Mouse (Mus musculus): Measurements from ENCODE around the gene Gm21988. TPM values are rescaled to one million over a fixed set of nuclear protein-coding genes. Genes with fewer than 3 reads are reported as not detected.

Gene Gm21988
- 16.0 and 18.3 TPM in 2 replicates for polyA plus RNA-seq (2015; fragmentation: Nextera tagmentation; extraction: Ambion mirVana)

DNA sequence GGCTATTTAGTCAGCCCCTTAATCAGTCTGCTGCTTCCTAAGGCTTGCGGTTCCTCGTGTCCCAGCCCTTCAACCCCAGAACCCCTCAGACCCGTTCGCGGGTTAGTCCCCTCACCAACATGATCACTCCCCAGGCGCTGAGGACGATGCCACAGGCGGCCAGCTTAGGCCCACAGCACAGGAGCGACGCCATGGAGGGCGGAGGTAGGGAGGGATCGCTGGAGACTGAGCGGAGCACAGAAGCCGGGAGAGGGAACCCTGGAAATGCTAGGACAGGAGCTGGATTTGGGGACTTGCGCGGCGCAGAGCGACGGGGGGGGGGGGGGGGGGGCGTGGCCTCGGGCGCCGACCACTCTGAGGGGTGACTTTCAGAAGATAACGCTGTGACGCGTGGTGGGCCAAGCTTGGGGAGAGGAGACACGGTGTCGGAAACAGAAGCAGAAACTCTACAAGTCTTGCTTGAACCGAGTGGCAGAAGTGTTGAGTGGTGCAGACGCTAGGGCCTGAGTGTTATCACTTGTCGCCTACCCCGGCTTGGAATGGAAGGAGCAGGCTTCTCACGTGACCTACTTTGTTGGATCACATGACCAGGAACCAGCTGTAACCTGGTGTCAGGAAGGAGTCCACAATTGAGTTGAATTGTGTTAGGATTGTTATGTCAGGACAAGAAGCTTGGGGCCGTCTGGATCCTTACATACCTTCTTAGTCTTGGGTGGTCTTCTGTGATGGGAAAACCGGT is at the start of gene Gm21988, which contains the start of gene Rnasek:
Gene Gm21988 (minus strand): TSS at position 290 of the 739 bp plus-strand sequence.
Gene Rnasek (minus strand): TSS at position 302 of the 739 bp plus-strand sequence.

DNA sequence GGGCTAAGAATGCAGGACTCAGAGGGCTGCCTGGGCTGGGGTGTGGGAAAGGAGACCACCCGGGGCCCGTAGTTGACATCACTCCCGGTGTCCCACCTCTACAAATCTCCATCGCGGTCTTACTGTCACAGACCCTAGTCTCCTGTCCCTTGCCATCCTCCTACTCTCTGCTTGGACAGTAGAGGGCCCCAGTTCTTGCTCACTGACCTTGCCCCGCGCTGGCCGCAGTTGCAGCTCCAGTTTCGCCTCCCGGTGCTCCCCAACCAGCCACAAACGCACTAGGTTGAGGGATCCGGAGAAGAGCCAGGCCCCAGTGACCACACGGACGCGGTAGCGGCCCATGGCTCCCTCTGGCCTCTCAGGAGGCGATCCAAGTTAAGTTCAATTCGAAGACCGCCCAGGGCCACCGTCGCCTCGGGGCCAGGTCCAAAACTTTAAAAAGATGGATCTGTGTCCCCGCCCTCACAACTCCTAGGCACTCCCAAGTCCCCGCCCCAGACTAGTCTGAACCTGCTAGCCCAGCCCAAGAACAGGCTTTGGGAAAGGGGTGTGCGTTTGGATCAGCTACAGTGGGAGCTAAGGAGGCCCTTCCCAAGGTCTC is 15.4 kb upstream of the Gm21988 start, which contains the start of gene Alox12:
Gene Alox12 (minus strand): TSS at position 423 of the 601 bp plus-strand sequence.

DNA sequence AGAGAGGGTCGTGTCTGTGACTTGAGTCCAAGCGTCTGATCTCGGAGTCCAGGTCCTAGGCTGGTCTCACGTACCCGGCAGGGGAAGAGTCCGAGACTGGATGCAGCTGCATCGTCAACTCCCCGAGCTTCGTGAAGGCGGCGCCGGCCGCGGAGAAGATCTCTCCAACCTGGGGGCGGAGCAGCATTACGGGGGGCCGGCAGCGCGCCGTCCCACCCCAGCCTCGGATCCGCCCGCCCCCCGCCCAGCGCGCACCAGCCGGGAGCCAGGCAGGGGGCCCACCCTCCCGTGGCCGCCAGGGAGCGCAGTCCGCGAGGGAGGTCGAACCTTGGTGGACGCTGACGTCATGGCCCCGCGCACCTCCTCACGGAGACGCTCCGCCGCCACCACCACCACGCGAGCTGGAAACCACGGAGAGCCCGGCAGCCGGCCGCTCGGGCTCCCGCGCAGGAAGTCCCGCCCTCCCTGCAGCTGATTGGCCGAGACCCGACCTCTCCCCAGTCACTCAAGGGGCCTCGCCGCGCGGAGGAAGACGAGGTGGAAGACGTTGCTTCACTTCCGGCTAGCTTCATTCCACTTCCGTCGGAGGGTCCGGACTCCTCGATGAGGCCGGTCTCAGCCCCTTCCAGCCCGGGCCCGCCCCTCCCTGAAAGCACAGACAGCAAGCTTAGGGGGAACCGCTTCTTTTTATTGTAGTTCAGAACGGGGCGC is 2.0 kb downstream of the Gm21988 start, which contains the start of gene 0610010K14Rik:
Gene 0610010K14Rik (minus strand): TSS at position 458 of the 711 bp plus-strand sequence.

DNA sequence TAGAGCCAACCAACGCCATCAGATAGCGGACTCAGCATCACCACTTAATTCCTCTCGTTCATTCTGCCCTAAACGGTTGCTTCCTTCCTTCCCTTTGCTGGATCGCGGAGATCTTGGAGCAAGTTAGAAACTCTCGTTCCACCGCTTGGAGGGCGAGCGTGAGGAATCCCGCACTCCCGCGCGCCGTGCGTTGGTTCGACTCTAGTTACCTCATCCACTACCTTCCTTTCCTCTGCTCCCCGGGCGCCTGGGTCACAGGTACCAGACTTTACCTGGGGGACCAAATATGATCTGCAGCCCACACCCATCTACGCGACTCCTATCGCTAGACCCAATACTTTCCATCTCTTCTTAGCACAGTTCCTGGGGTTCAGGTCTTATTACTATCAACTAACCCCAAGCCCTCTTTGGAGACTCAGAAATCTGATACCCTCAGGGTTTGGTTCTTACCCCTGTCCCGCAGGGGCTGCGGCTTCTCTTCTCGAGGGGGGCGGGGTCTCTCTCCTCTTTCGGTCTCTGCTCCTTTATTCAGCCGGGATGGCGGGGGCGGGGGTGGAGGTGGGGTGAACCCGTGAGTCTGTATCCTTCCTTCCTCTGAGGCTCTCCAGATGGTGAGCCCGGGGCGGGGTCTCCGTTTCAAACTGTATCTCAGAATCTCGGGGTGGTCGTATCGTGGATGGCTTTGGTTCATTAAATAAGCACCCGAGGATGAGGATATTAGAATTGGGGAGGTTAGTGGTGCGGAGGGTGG is 10.2 kb downstream of the Gm21988 start, which contains the start of gene Bcl6b:
Gene Bcl6b (minus strand): TSS at position 539 of the 751 bp plus-strand sequence.

DNA sequence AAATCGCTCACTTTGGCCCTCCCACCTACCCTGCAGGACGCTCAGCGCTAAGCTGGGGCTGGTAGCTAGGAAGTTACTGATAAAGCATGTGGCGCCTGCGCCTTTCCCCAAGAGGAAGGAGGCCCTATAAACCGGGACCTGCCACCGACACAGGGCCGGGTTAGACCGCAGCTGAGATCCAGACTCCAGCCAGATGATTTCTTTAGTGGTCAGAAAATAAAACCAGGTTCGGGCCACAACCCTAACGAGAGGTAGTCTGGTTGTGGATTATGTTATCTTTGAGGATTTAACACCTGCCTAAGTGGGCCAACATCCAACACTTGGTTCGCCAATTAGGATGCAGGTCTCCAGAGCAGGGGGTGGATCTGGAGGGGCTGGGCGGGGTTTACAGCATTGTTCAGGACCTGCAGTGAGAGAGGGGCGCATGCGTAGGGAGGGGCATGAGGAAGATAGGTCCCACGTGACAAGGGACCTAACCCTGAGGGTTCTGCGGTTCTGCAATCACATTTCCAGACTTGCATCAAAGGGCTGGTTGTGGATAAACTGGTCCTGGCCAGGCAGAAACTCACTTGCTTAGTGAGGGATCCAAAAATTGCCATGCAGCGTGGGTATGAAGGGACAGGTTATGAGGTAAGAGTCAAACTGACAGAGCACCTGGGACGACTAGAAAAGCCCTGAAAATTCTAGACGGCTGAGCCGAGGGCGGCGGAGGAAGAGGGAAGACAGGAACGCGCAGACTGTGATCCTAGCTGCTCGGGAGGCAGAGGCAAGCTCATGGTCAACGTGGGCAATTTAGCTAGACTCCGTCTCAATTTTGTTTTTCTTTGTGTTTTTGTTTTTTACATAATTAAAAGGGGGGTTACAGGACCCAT is 18.7 kb downstream of the Gm21988 start, which contains the start of gene Slc16a13:
Gene Slc16a13 (minus strand): TSS at position 334 of the 872 bp plus-strand sequence.

DNA sequence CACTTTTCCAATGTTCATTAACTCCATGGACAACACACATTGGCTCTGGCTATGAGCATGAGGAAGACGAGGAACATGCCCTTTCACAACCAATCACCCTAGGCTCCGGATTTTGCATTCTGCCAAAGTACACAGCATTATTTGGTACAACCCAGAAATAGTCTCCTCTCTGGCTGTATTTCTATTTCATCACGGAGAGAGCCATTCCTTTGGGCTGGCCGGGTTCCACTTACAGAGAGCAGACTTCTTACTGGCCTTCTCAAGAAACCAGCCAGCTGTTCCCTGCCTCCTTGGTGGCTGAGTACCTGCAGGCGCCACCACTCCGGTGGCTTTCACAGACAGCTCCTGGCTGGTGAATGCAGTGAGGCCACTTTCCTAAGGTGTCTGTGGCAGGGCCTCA is 27.2 kb downstream of the Gm21988 start, which contains the start of gene Slc16a11:
Gene Slc16a11 (plus strand): TSS at position 330 of the 400 bp plus-strand sequence.

MicroRNAs encoded within 50 kb of the gene (microRNA counts, 519-probe panel; counts per million panel counts)
- microRNA mmu-miR-195 (3,089 counts per million, percentile 15 among the panel's probes with 10 or more counts), microRNA mmu-miR-497 (40.5 counts per million)

Small RNA genes within 50 kb of the gene (microRNA-seq; reads per million reads assigned to microRNA genes)
- 633 reads per million, percentile 71 among the genes with 10 or more reads in this experiment for gene Mir195a
- not detected for gene Mir497
- not detected for gene Mir497b

Other genes starting within 250 kb of the Gm21988 start
- 532 and 552 TPM in 2 replicates for gene Gabarap, start 248.7 kb downstream of the Gm21988 start, polyA plus RNA-seq (2015; fragmentation: Nextera tagmentation; extraction: Ambion mirVana)
- gene Phf23, start 244.1 kb downstream of the Gm21988 start, polyA plus RNA-seq (2015; fragmentation: Nextera tagmentation; extraction: Ambion mirVana), result 41.5 and 47.4 TPM in 2 replicates
- gene Dvl2, start 239.2 kb downstream of the Gm21988 start, polyA plus RNA-seq (2015; fragmentation: Nextera tagmentation; extraction: Ambion mirVana), result 16.9 and 19.7 TPM in 2 replicates
- 67.1 and 67.9 TPM in 2 replicates for gene Acadvl, start 224.4 kb downstream of the Gm21988 start, polyA plus RNA-seq (2015; fragmentation: Nextera tagmentation; extraction: Ambion mirVana)
- gene Dlg4, start 222.9 kb downstream of the Gm21988 start, polyA plus RNA-seq (2015; fragmentation: Nextera tagmentation; extraction: Ambion mirVana), result 23.8 and 24.9 TPM in 2 replicates
- 4.8 and 7.3 TPM in 2 replicates for gene Asgr1, start 185.7 kb downstream of the Gm21988 start, polyA plus RNA-seq (2015; fragmentation: Nextera tagmentation; extraction: Ambion mirVana)
- 0.28 TPM in 1 of 2 replicates, not detected in the other for gene Asgr2, start 147.2 kb downstream of the Gm21988 start, polyA plus RNA-seq (2015; fragmentation: Nextera tagmentation; extraction: Ambion mirVana)
- gene Mgl2, start 109.5 kb downstream of the Gm21988 start, polyA plus RNA-seq (2015; fragmentation: Nextera tagmentation; extraction: Ambion mirVana), result 0.69 and 0.70 TPM in 2 replicates
- gene Clec10a, start 83.6 kb downstream of the Gm21988 start, polyA plus RNA-seq (2015; fragmentation: Nextera tagmentation; extraction: Ambion mirVana), result 0.71 and 2.0 TPM in 2 replicates
- gene Slc16a11, start 27.1 kb downstream of the Gm21988 start, polyA plus RNA-seq (2015; fragmentation: Nextera tagmentation; extraction: Ambion mirVana), result 19.5 and 20.3 TPM in 2 replicates
- 11.5 and 12.1 TPM in 2 replicates for gene Slc16a13, start 18.8 kb downstream of the Gm21988 start, polyA plus RNA-seq (2015; fragmentation: Nextera tagmentation; extraction: Ambion mirVana)
- gene Bcl6b, start 10.0 kb downstream of the Gm21988 start, polyA plus RNA-seq (2015; fragmentation: Nextera tagmentation; extraction: Ambion mirVana), result 2.9 and 3.3 TPM in 2 replicates
- 149 and 172 TPM in 2 replicates for gene 0610010K14Rik, start 1.9 kb downstream of the Gm21988 start, polyA plus RNA-seq (2015; fragmentation: Nextera tagmentation; extraction: Ambion mirVana)
- gene Rnasek, start within 50 bp of the Gm21988 start, polyA plus RNA-seq (2015; fragmentation: Nextera tagmentation; extraction: Ambion mirVana), result 645 and 685 TPM in 2 replicates
- 1.4 and 2.3 TPM in 2 replicates for gene Alox12, start 15.5 kb upstream of the Gm21988 start, polyA plus RNA-seq (2015; fragmentation: Nextera tagmentation; extraction: Ambion mirVana)
- gene Alox12e, start 82.8 kb upstream of the Gm21988 start, polyA plus RNA-seq (2015; fragmentation: Nextera tagmentation; extraction: Ambion mirVana), result 0.08 and 0.10 TPM in 2 replicates
- 0.13 and 0.18 TPM in 2 replicates for gene Alox15, start 112.2 kb upstream of the Gm21988 start, polyA plus RNA-seq (2015; fragmentation: Nextera tagmentation; extraction: Ambion mirVana)
- gene Pelp1, start 170.2 kb upstream of the Gm21988 start, polyA plus RNA-seq (2015; fragmentation: Nextera tagmentation; extraction: Ambion mirVana), result 23.0 and 25.1 TPM in 2 replicates
- gene Arrb2, start 192.8 kb upstream of the Gm21988 start, polyA plus RNA-seq (2015; fragmentation: Nextera tagmentation; extraction: Ambion mirVana), result 63.1 and 70.4 TPM in 2 replicates
- gene Med11, start 212.1 kb upstream of the Gm21988 start, polyA plus RNA-seq (2015; fragmentation: Nextera tagmentation; extraction: Ambion mirVana), result 35.2 and 36.0 TPM in 2 replicates
- 0.80 and 1.5 TPM in 2 replicates for gene Zmynd15, start 219.6 kb upstream of the Gm21988 start, polyA plus RNA-seq (2015; fragmentation: Nextera tagmentation; extraction: Ambion mirVana)
- 9.8 and 10.5 TPM in 2 replicates for gene Cxcl16, start 220.2 kb upstream of the Gm21988 start, polyA plus RNA-seq (2015; fragmentation: Nextera tagmentation; extraction: Ambion mirVana)